ENCODE assay signal across 23 mouse cellular contexts in genomic region chr5:134186059-134186458, GRCm38 (mm10). TPM values are rescaled to one million over a fixed set of nuclear protein-coding genes. Genes with fewer than 3 reads are reported as not detected.
A peak's percentile ranks its signal among the peaks of the same experiment; 100 is the strongest.
DNase-seq lines count a peak whose midpoint lies in the region; ATAC-seq and TF ChIP-seq lines count a peak whose summit lies in the region.
"Had no signal": no experiment of that assay in that cellular context is flagged by ENCODE, and none has a peak within 500 bp of the region (broad histone marks: within the 10 kb centered on the region; RNA-seq: fewer than 3 reads in every experiment).

No protein-coding gene starts in this region.

- H3K36me3 ChIP-seq in limb, embryonic 12.5 days: no peaks in the 10 kb centered on the region
- no peaks in the 10 kb centered on the region for H3K36me3 ChIP-seq in limb, embryonic 10.5 days
- H3K36me3 ChIP-seq: forebrain, embryonic 10.5 days; hindbrain, embryonic 13.5 days had no signal

- peak; percentile 33 for DNase-seq in cerebellum, adult 9-11 months
- no peak for DNase-seq in cerebellum, adult 2 months
- no peak for DNase-seq in limb, embryonic 10.5 days (ENCODE audit: low spot score)
- peak; percentile 77 for DNase-seq in A20 (ENCODE audit: low read depth, low spot score)
- no peak for DNase-seq in urinary bladder, postnatal 14 days (ENCODE audit: low spot score)
- DNase-seq: adrenal gland, adult 8-10 months; adrenal gland, postnatal 25 days; cerebellum, adult 18-20 months; cerebellum, postnatal 14 days; gastrocnemius, adult 2 months; gastrocnemius, postnatal 14 days; heart, adult 11 months had no signal

- no peak for ATAC-seq in limb, embryonic 12.5 days (ENCODE audit: insufficient number of reproducible peaks, insufficient read depth, low FRiP score, low TSS enrichment, low read depth)
- ATAC-seq: activated CD4-positive, CD25-positive, alpha-beta regulatory T cell, adult 4 months; CD4-positive, CD25-positive, alpha-beta regulatory T cell, adult 4 months; forebrain, embryonic 13.5 days; forebrain, embryonic 16.5 days; hindbrain, embryonic 16.5 days; inflammation-experienced regulatory T-cells, adult 6 months had no signal

- TF ChIP-seq POLR2A in cerebellum, adult 2 months (IDR thresholded peaks at IDR 0.05; ENCODE audit: borderline replicate concordance, insufficient read depth, low read length): no peak
- TF ChIP-seq POLR2A in olfactory bulb, adult 2 months (IDR thresholded peaks at IDR 0.05; ENCODE audit: insufficient read depth, low read depth, low read length): no peak

- H3K4me1 ChIP-seq in cerebellum, adult 2 months (ENCODE audit: control insufficient read depth, insufficient read depth, low read length): peaks cover 11% of the 10 kb centered on the region; the same call in 1 of the 2 replicates
- peaks cover 23% of the 10 kb centered on the region for H3K4me1 ChIP-seq in limb, embryonic 12.5 days (replicated peaks)
- H3K4me1 ChIP-seq in limb, embryonic 10.5 days: peaks cover 26% of the 10 kb centered on the region
- H3K4me1 ChIP-seq in olfactory bulb, adult 2 months (ENCODE audit: control insufficient read depth, insufficient read depth, low read length): peaks cover 26% of the 10 kb centered on the region

- no peak overlapping the region for H3K4me2 ChIP-seq in limb, embryonic 12.5 days
- H3K4me2 ChIP-seq: forebrain, embryonic 13.5 days; heart, embryonic 11.5 days; hindbrain, embryonic 13.5 days had no signal

- WGBS in cerebellum, adult 2 months: 90% methylated on average over 3 of the region's 3 CpGs
- 83% methylated on average over 3 of the region's 3 CpGs for WGBS in limb, embryonic 12.5 days
- WGBS in limb, embryonic 10.5 days: 95% methylated on average over 3 of the region's 3 CpGs
- 72% methylated on average over 3 of the region's 3 CpGs for WGBS in olfactory bulb, adult 2 months

- no peak overlapping the region; the same call in 1 of the 2 replicates for H3K9ac ChIP-seq in limb, embryonic 12.5 days (replicated peaks)
- H3K9ac ChIP-seq: forebrain, embryonic 13.5 days had no signal

- H3K27ac ChIP-seq in cerebellum, adult 2 months (ENCODE audit: insufficient read depth, low read length): no peak overlapping the region
- H3K27ac ChIP-seq in limb, embryonic 12.5 days: 0 out of 2 replicates have a peak overlapping the region, but pooled peaks have one; percentile 30
- H3K27ac ChIP-seq in limb, embryonic 10.5 days: no peak overlapping the region
- H3K27ac ChIP-seq in olfactory bulb, adult 2 months (ENCODE audit: insufficient read depth, low read depth, low read length): peak overlapping the region; percentile 82; the same call in 1 of the 2 replicates
- H3K27ac ChIP-seq: forebrain, embryonic 10.5 days; forebrain, embryonic 13.5 days; gastrocnemius, adult 2 months; hindbrain, embryonic 13.5 days had no signal

- H3K4me3 ChIP-seq in cerebellum, adult 2 months (replicated peaks; ENCODE audit: insufficient read depth, low read depth, low read length): no peak overlapping the region
- no peak overlapping the region for H3K4me3 ChIP-seq in limb, embryonic 12.5 days (replicated peaks)
- no peak overlapping the region for H3K4me3 ChIP-seq in limb, embryonic 10.5 days
- H3K4me3 ChIP-seq in olfactory bulb, adult 2 months (ENCODE audit: insufficient read depth, low read depth, low read length): no peak overlapping the region
- H3K4me3 ChIP-seq: forebrain, embryonic 10.5 days; forebrain, embryonic 13.5 days; gastrocnemius, adult 2 months; hindbrain, embryonic 13.5 days had no signal

- no peaks in the 10 kb centered on the region for H3K27me3 ChIP-seq in cerebellum, adult 2 months (ENCODE audit: control insufficient read depth, insufficient read depth, low read length)
- H3K27me3 ChIP-seq in limb, embryonic 12.5 days: no peaks in the 10 kb centered on the region
- H3K27me3 ChIP-seq in limb, embryonic 10.5 days (ENCODE audit: low read depth, poor library complexity, severe bottlenecking): no peaks in the 10 kb centered on the region
- H3K27me3 ChIP-seq: forebrain, embryonic 13.5 days; hindbrain, embryonic 13.5 days had no signal

- peaks cover 5% of the 10 kb centered on the region for H3K9me3 ChIP-seq in limb, embryonic 12.5 days
- H3K9me3 ChIP-seq in limb, embryonic 10.5 days (replicated peaks): no peaks in the 10 kb centered on the region
- H3K9me3 ChIP-seq: forebrain, embryonic 13.5 days; hindbrain, embryonic 13.5 days had no signal

- no peak for TF ChIP-seq CTCF in cerebellum, adult 2 months (IDR thresholded peaks at IDR 0.05; ENCODE audit: borderline replicate concordance, insufficient read depth, low read depth, low read length)
- no peak for TF ChIP-seq CTCF in olfactory bulb, adult 2 months (IDR thresholded peaks at IDR 0.05; ENCODE audit: insufficient read depth, low read depth, low read length)

RNA-seq across cellular contexts. Expression of gene Gtf2ird2, which starts 2.2 kb away (rescaled TPM):
- polyA plus RNA-seq in cerebellum, adult 2 months (2012; rRNA removed): 17.6 and 18.4 TPM in 2 replicates
- polyA plus RNA-seq in limb, embryonic 12.5 days (2016; fragmentation: Nextera tagmentation; extraction: Ambion mirVana): 10.8 and 13.2 TPM in 2 replicates
- polyA plus RNA-seq in limb, embryonic 10.5 days (2016; fragmentation: Nextera tagmentation; extraction: Ambion mirVana): 5.3 and 7.3 TPM in 2 replicates
- not detected in 2 replicates for polyA plus RNA-seq in olfactory bulb, adult 2 months (2012; ENCODE audit: insufficient read depth, insufficient read length, low replicate concordance, missing spikeins)

RNA-seq across cellular contexts. Expression of gene Rcc1l, which starts 9.5 kb away (rescaled TPM):
- polyA plus RNA-seq in cerebellum, adult 2 months (2012; rRNA removed): 15.7 and 16.5 TPM in 2 replicates
- 35.9 and 40.1 TPM in 2 replicates for polyA plus RNA-seq in limb, embryonic 12.5 days (2016; fragmentation: Nextera tagmentation; extraction: Ambion mirVana)
- 44.5 and 48.3 TPM in 2 replicates for polyA plus RNA-seq in limb, embryonic 10.5 days (2016; fragmentation: Nextera tagmentation; extraction: Ambion mirVana)
- polyA plus RNA-seq in olfactory bulb, adult 2 months (2012; ENCODE audit: insufficient read depth, insufficient read length, low replicate concordance, missing spikeins): not detected in 2 replicates

RNA-seq across cellular contexts. Expression of gene Ncf1, which starts 43.4 kb away (rescaled TPM):
- 2.5 and 3.0 TPM in 2 replicates for polyA plus RNA-seq in cerebellum, adult 2 months (2012; rRNA removed)
- 1.9 and 2.4 TPM in 2 replicates for polyA plus RNA-seq in limb, embryonic 12.5 days (2016; fragmentation: Nextera tagmentation; extraction: Ambion mirVana)
- 1.5 and 1.7 TPM in 2 replicates for polyA plus RNA-seq in limb, embryonic 10.5 days (2016; fragmentation: Nextera tagmentation; extraction: Ambion mirVana)
- not detected in 2 replicates for polyA plus RNA-seq in olfactory bulb, adult 2 months (2012; ENCODE audit: insufficient read depth, insufficient read length, low replicate concordance, missing spikeins)

Comparison
In these comparisons a context has a peak if more than half of its experiments do, and no peak if none do; other contexts are left out.
1. DNase-seq: peak in cerebellum, adult 9-11 months (single experiment) and A20 (single experiment); none in cerebellum, adult 2 months (0 of 2), limb, embryonic 10.5 days (single experiment) and urinary bladder, postnatal 14 days (single experiment).
2. H3K27ac ChIP-seq: peak in limb, embryonic 12.5 days (single experiment) and olfactory bulb, adult 2 months (single experiment); none in cerebellum, adult 2 months (single experiment) and limb, embryonic 10.5 days (single experiment).
3. RNA of gene Rcc1l, which starts 9.5 kb away (polyA plus RNA-seq): 44.5 to 48.3 TPM in limb, embryonic 10.5 days, 35.9 to 40.1 TPM in limb, embryonic 12.5 days and 15.7 to 16.5 TPM in cerebellum, adult 2 months; not detected in olfactory bulb, adult 2 months; every median in the first group is over 10 times any median in the second.